Mouse (Mus musculus) MEL (cell line): ENCODE data around the gene Fam110c. TPM values are rescaled to one million over a fixed set of nuclear protein-coding genes. Genes with fewer than 3 reads are reported as not detected.

Source experiments
- DNase-seq: peaks from one replicate; pipeline ENCODE4 v3.0.0; 2011; ENCODE audit warnings: low read depth, low spot score
- H3K27ac ChIP-seq: 2 replicates; pipeline ENCODE4 v1.5.1; 2012; ENCODE audit warnings: low read depth, mild to moderate bottlenecking, control low read depth, low read length, moderate library complexity; ENCODE audit not compliant: control insufficient read depth
- H3K27me3 ChIP-seq, 2 experiments: fragments of 150-350 bp in 1 of 2; sonication (generic) in 1 of 2; 2 replicates each; pipeline ENCODE4 v1.6.1; 2012; ENCODE audit warnings: low read length in 2 of 2, mild to moderate bottlenecking in 2 of 2, improper control_type of control experiment in 1 of 2, moderate library complexity in 1 of 2; ENCODE audit not compliant: insufficient read depth in 2 of 2, control insufficient read depth in 1 of 2
- H3K36me3 ChIP-seq, 2 experiments: 2 replicates each; pipeline ENCODE4 v1.6.1; 2012 to 2014; ENCODE audit warnings: low read length in 2 of 2, improper control_type of control experiment in 1 of 2, inconsistent platforms in 1 of 2, mild to moderate bottlenecking in 1 of 2; ENCODE audit not compliant: insufficient read depth in 2 of 2, control insufficient read depth in 1 of 2
- H3K4me1 ChIP-seq, 2 experiments: fragments of 150-350 bp in 1 of 2; sonication (generic) in 1 of 2; 2 replicates each; pipeline ENCODE4 v1.6.1; 2012; ENCODE audit warnings: low read length in 2 of 2, improper control_type of control experiment in 1 of 2, mild to moderate bottlenecking in 1 of 2; ENCODE audit not compliant: insufficient read depth in 2 of 2, control insufficient read depth in 1 of 2
- H3K4me3 ChIP-seq, 2 experiments: fragments of 150-350 bp in 1 of 2; sonication (generic) in 1 of 2; 2 replicates each; pipeline ENCODE4 v1.5.1; 2012; ENCODE audit warnings: low read depth in 2 of 2, low read length in 2 of 2, mild to moderate bottlenecking in 2 of 2, moderate library complexity in 2 of 2, control low read depth in 1 of 2, improper control_type of control experiment in 1 of 2; ENCODE audit not compliant: control insufficient read depth in 1 of 2, insufficient read depth in 1 of 2
- H3K79me2 ChIP-seq: 2 replicates; pipeline ENCODE4 v1.6.1; 2012; ENCODE audit warnings: mild to moderate bottlenecking, low read length, moderate library complexity; ENCODE audit not compliant: control insufficient read depth, poor library complexity, insufficient read depth
- H3K9ac ChIP-seq: 2 replicates; pipeline ENCODE4 v1.6.1; 2012; ENCODE audit warnings: low read depth, mild to moderate bottlenecking, control low read depth, low read length, moderate library complexity; ENCODE audit not compliant: control insufficient read depth, poor library complexity, severe bottlenecking
- H3K9me3 ChIP-seq: fragments of 150-350 bp; sonication (generic); replicated peaks from 2 replicates; pipeline ENCODE4 v1.6.1; 2012; ENCODE audit warnings: mild to moderate bottlenecking, low read length, improper control_type of control experiment, moderate library complexity; ENCODE audit not compliant: insufficient read depth
- BHLHE40 ChIP-seq: IDR thresholded peaks from 2 replicates; pipeline ENCODE4 v1.6.1; 2012; ENCODE audit warnings: low read depth, mild to moderate bottlenecking, inconsistent platforms, low read length, improper control_type of control experiment, borderline replicate concordance
- CHD1 ChIP-seq: IDR thresholded peaks from 2 replicates; pipeline ENCODE4 v1.6.1; 2012; ENCODE audit warnings: low read depth, mild to moderate bottlenecking, inconsistent platforms, low read length, improper control_type of control experiment
- CHD2 ChIP-seq: IDR thresholded peaks from 2 replicates; pipeline ENCODE4 v1.6.1; 2011; ENCODE audit warnings: low read length, improper control_type of control experiment
- CTCF ChIP-seq, 3 experiments: IDR thresholded peaks in 2 of 3; conservative IDR thresholded peaks in 1 of 3; 2 replicates each; pipeline ENCODE4 v1.5.1; 2011 to 2012; ENCODE audit warnings: low read length in 3 of 3, low read depth in 2 of 3, mild to moderate bottlenecking in 2 of 3, improper control_type of control experiment in 1 of 3, inconsistent platforms in 1 of 3, mixed read lengths in 1 of 3, moderate library complexity in 1 of 3; ENCODE audit not compliant: control insufficient read depth in 1 of 3, insufficient read depth in 1 of 3, poor library complexity in 1 of 3, severe bottlenecking in 1 of 3
- E2F4 ChIP-seq: IDR thresholded peaks from 2 replicates; pipeline ENCODE4 v1.6.1; 2011; ENCODE audit warnings: low read depth, low read length, improper control_type of control experiment, borderline replicate concordance
- ELF1 ChIP-seq: IDR thresholded peaks from 2 replicates; pipeline ENCODE4 v1.6.1; 2014; ENCODE audit warnings: low read depth, mild to moderate bottlenecking, inconsistent platforms, low read length, improper control_type of control experiment, moderate library complexity
- EP300 ChIP-seq, 2 experiments: IDR thresholded peaks; 2 replicates each; pipeline ENCODE4 v1.6.1; 2011; ENCODE audit warnings: improper control_type of control experiment in 2 of 2, low read length in 2 of 2, low read depth in 1 of 2, mild to moderate bottlenecking in 1 of 2
- ETS1 ChIP-seq: IDR thresholded peaks from 2 replicates; pipeline ENCODE4 v1.6.1; 2012; ENCODE audit warnings: low read depth, mild to moderate bottlenecking, inconsistent platforms, low read length, improper control_type of control experiment, moderate library complexity
- GABPA ChIP-seq: IDR thresholded peaks from 2 replicates; pipeline ENCODE4 v1.6.1; 2012; ENCODE audit warnings: low read depth, mild to moderate bottlenecking, inconsistent platforms, low read length, improper control_type of control experiment, moderate library complexity
- GATA1 ChIP-seq: IDR thresholded peaks from 2 replicates; pipeline ENCODE4 v1.6.1; 2011; ENCODE audit warnings: low read depth, low read length, improper control_type of control experiment
- HCFC1 ChIP-seq: IDR thresholded peaks from 2 replicates; pipeline ENCODE4 v1.6.1; 2012; ENCODE audit warnings: low read depth, mild to moderate bottlenecking, inconsistent platforms, low read length, improper control_type of control experiment, moderate library complexity
- JUND ChIP-seq: IDR thresholded peaks from 2 replicates; pipeline ENCODE4 v1.6.1; 2011; ENCODE audit warnings: low read depth, mild to moderate bottlenecking, improper control_type of control experiment, low read length
- KAT2A ChIP-seq: conservative IDR thresholded peaks from 2 replicates; pipeline ENCODE4 v1.6.1; 2012; ENCODE audit warnings: low read depth, low read length, improper control_type of control experiment, inconsistent platforms
- MAFK ChIP-seq: IDR thresholded peaks from 2 replicates; pipeline ENCODE4 v1.6.1; 2011; ENCODE audit warnings: low read depth, mild to moderate bottlenecking, low read length, improper control_type of control experiment, borderline replicate concordance
- MAX ChIP-seq: IDR thresholded peaks from 2 replicates; pipeline ENCODE4 v1.6.1; 2011; ENCODE audit warnings: low read length, improper control_type of control experiment
- MAZ ChIP-seq: IDR thresholded peaks from 2 replicates; pipeline ENCODE4 v1.6.1; 2012; ENCODE audit warnings: low read depth, mild to moderate bottlenecking, inconsistent platforms, low read length, improper control_type of control experiment
- MEF2A ChIP-seq: IDR thresholded peaks from 2 replicates; pipeline ENCODE4 v1.6.1; 2014; ENCODE audit warnings: low read depth, mild to moderate bottlenecking, inconsistent platforms, low read length, improper control_type of control experiment; ENCODE audit not compliant: poor library complexity, insufficient replicate concordance, severe bottlenecking; ENCODE audit errors: extremely low read depth
- MXI1 ChIP-seq: IDR thresholded peaks from 2 replicates; pipeline ENCODE4 v1.6.1; 2011; ENCODE audit warnings: mild to moderate bottlenecking, low read depth, low read length, improper control_type of control experiment
- MYC ChIP-seq: IDR thresholded peaks from 2 replicates; pipeline ENCODE4 v1.6.1; 2011; ENCODE audit warnings: low read depth, mild to moderate bottlenecking, low read length, improper control_type of control experiment, moderate library complexity
- NELFE ChIP-seq: IDR thresholded peaks from 2 replicates; pipeline ENCODE4 v1.6.1; 2011; ENCODE audit warnings: low read depth, low read length, improper control_type of control experiment
- NRF1 ChIP-seq: IDR thresholded peaks from 2 replicates; pipeline ENCODE4 v1.6.1; 2014; ENCODE audit warnings: low read depth, mild to moderate bottlenecking, inconsistent platforms, low read length, improper control_type of control experiment, moderate library complexity; ENCODE audit not compliant: poor library complexity, insufficient read depth, severe bottlenecking
- POLR2A ChIP-seq, 2 experiments: IDR thresholded peaks; 2 replicates each; pipeline ENCODE4 v1.6.1; 2011 to 2012; ENCODE audit warnings: low read length in 2 of 2, mild to moderate bottlenecking in 2 of 2, control low read depth in 1 of 2, improper control_type of control experiment in 1 of 2, low read depth in 1 of 2, moderate library complexity in 1 of 2; ENCODE audit not compliant: control insufficient read depth in 1 of 2, insufficient read depth in 1 of 2, poor library complexity in 1 of 2
- POLR2AphosphoS2 ChIP-seq: IDR thresholded peaks from 2 replicates; pipeline ENCODE4 v1.6.1; 2011; ENCODE audit warnings: low read length, improper control_type of control experiment
- SIN3A ChIP-seq: IDR thresholded peaks from 2 replicates; pipeline ENCODE4 v1.6.1; 2012; ENCODE audit warnings: low read length, improper control_type of control experiment, inconsistent platforms
- SMC3 ChIP-seq: IDR thresholded peaks from 2 replicates; pipeline ENCODE4 v1.6.1; 2011; ENCODE audit warnings: low read depth, low read length, improper control_type of control experiment
- TAL1 ChIP-seq: IDR thresholded peaks from 2 replicates; pipeline ENCODE4 v1.6.1; 2012; ENCODE audit warnings: mild to moderate bottlenecking, inconsistent platforms, low read length, moderate library complexity, mixed read lengths
- TBP ChIP-seq: IDR thresholded peaks from 2 replicates; pipeline ENCODE4 v1.8.0; 2011; ENCODE audit warnings: low read depth, low read length, improper control_type of control experiment
- TCF12 ChIP-seq: IDR thresholded peaks from 2 replicates; pipeline ENCODE4 v1.6.1; 2014; ENCODE audit warnings: low read depth, mild to moderate bottlenecking, inconsistent platforms, low read length, improper control_type of control experiment, moderate library complexity
- UBTF ChIP-seq: IDR thresholded peaks from 2 replicates; pipeline ENCODE4 v1.6.1; 2012; ENCODE audit warnings: low read depth, mild to moderate bottlenecking, inconsistent platforms, low read length, improper control_type of control experiment, moderate library complexity, borderline replicate concordance; ENCODE audit not compliant: insufficient read depth
- USF1 ChIP-seq: IDR thresholded peaks from 2 replicates; pipeline ENCODE4 v1.6.1; 2014; ENCODE audit warnings: low read depth, mild to moderate bottlenecking, inconsistent platforms, low read length, improper control_type of control experiment, moderate library complexity
- ZC3H11A ChIP-seq: IDR thresholded peaks from 2 replicates; pipeline ENCODE4 v1.6.1; 2012; ENCODE audit warnings: low read depth, mild to moderate bottlenecking, inconsistent platforms, low read length, improper control_type of control experiment
- ZKSCAN1 ChIP-seq: IDR thresholded peaks from 2 replicates; pipeline ENCODE4 v1.6.1; 2012; ENCODE audit warnings: low read depth, mild to moderate bottlenecking, inconsistent platforms, low read length, improper control_type of control experiment, moderate library complexity
- ZNF384 ChIP-seq: IDR thresholded peaks from 2 replicates; pipeline ENCODE4 v1.6.1; 2012; ENCODE audit warnings: low read depth, mild to moderate bottlenecking, inconsistent platforms, low read length, improper control_type of control experiment
- polyA plus RNA-seq, 2 experiments: library from polyadenylated mRNA; stranded (reverse) in 1 of 2; unstranded in 1 of 2; fragments of >175 nt in 1 of 2; fragments of >200 nt in 1 of 2; gene quantifications; 2 replicates each; pipeline versions ENCODE4 v1.2.1 to v1.2.4; 2012; ENCODE audit warnings: low replicate concordance in 2 of 2, low read depth in 1 of 2; ENCODE audit not compliant: insufficient read length in 2 of 2, insufficient read depth in 1 of 2, missing spikeins in 1 of 2
- total RNA-seq: library from RNA; depleted of rRNA; stranded (reverse); fragments of 300-350 nt; gene quantifications from 2 replicates; pipeline ENCODE4 v1.2.3, GENCODE M21; 2012

Fam110c gene
- total and polyA plus RNA-seq, 3 experiments, result 0.04 to 0.40 TPM; not detected in 1

GRCm38 (mm10) chr12:31087060-31087459 is 13.4 kb downstream of the Fam110c start:
- no peak overlapping the region for H3K4me3 ChIP-seq
- H3K36me3 ChIP-seq, result peaks cover 0 to 17% of the 10 kb centered on the region in 2 experiments; a peak in 2 of 4 replicates
- H3K27me3 ChIP-seq, result no peaks in the 10 kb centered on the region
- no peaks in the 10 kb centered on the region for H3K9me3 ChIP-seq
- H3K27ac ChIP-seq, result peak overlapping the region; percentile 22; the same call in 1 of the 2 replicates
- H3K9ac ChIP-seq, result no peak overlapping the region
- no peaks in the 10 kb centered on the region for H3K79me2 ChIP-seq
- DNase-seq, result peak; percentile 73
- TF ChIP-seq HCFC1 (no peak), ZNF384 (no peak), E2F4 (no peak), MYC (peak; percentile 78), TAL1 (peak; percentile 90), GATA1 (peak; percentile 72), KAT2A (no peak), CHD2 (no peak), TBP (0 out of 2 replicates have a peak, but pooled peaks have one; percentile 15), MAZ (no peak), JUND (no peak), CTCF (IDR thresholded peaks at IDR 0.05 in 2 of 3, conservative IDR thresholded peaks at IDR 0.05 in 1 of 3; ENCODE audit: control insufficient read depth in 1 of 3, insufficient read depth in 1 of 3, low read depth in 2 of 3, low read length in 3 of 3, poor library complexity in 1 of 3, severe bottlenecking in 1 of 3) (no peak), BHLHE40 (peak; percentile 25; the same call in 1 of the 2 replicates), ZKSCAN1 (no peak), MEF2A (no peak), SIN3A (no peak), NELFE (no peak), UBTF (no peak), CHD1 (no peak), EP300 (IDR thresholded peaks at IDR 0.05; ENCODE audit: low read depth in 1 of 2, low read length in 2 of 2) (peak; percentile 80 to 82), MAX (peak; percentile 91), ELF1 (no peak), ZC3H11A (no peak), MXI1 (peak; percentile 49; the same call in 1 of the 2 replicates), TCF12 (peak; percentile 87), SMC3 (no peak), POLR2A (IDR thresholded peaks at IDR 0.05; ENCODE audit: control insufficient read depth in 1 of 2, insufficient read depth in 1 of 2, low read depth in 1 of 2, low read length in 2 of 2, poor library complexity in 1 of 2) (no peak), GABPA (no peak), POLR2AphosphoS2 (no peak), NRF1 (no peak), ETS1 (peak; percentile 83), MAFK (no peak), USF1 (peak; percentile 42; the same call in 1 of the 2 replicates)
- peaks cover 5 to 26% of the 10 kb centered on the region in 2 experiments for H3K4me1 ChIP-seq
